Mouse (Mus musculus): Measurements from ENCODE around the gene Rsu1. TPM values are rescaled to one million over a fixed set of nuclear protein-coding genes. Genes with fewer than 3 reads are reported as not detected.
"Not testable (repeated sequence)": the region's sequence is repeated elsewhere in the genome, so short reads cannot be mapped to it uniquely, and the experiment has no call there.

Rsu1 gene
- polyA plus RNA-seq, 1 experiment = 35.2 TPM

DNA sequence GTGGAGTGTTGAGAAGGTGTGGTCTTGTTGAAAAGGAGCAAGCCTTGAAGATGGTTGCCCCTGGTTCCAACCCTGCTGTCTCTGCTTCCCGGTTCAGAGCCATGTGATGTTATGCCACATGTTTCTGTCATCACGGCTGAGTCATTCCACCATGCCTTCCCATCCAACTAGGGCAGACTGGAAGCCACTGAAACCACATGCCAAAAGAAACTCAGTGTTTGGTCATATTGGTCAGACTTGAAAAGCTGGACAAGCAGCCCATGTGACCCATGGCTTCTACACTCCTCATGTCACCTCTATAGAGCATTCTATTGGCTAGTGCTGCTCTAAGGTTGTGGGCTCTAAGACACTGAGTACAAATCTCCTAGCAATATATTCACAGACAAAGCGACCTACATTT lies 41.5 kb downstream of the Rsu1 start:
- WGBS = 88% methylated on average over 3 of the region's 3 CpGs
- no peak for DNase-seq (ENCODE audit: low read depth, low spot score)

DNA sequence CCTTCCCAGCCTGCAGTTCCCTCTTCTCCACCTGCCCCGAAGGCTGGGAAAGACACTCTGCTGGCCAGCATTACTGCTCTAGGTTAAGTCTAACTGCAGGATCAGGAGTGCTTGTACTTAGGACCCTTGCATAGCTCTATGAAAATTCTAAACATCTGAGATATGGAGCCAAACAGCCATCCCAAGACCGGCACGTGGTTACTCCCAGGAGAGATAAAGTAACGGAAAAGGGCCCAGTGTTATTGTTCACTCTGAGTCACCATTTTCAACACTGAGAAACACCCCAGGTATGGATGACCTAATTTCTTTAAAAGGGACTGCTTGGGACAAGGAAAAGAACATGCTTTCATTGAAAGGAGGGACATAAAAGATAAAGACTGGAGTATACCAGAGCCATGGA lies 45.2 kb downstream of the Rsu1 start:
- DNase-seq (ENCODE audit: low read depth, low spot score) = no peak
- WGBS = 81% methylated on average over 4 of the region's 4 CpGs

DNA sequence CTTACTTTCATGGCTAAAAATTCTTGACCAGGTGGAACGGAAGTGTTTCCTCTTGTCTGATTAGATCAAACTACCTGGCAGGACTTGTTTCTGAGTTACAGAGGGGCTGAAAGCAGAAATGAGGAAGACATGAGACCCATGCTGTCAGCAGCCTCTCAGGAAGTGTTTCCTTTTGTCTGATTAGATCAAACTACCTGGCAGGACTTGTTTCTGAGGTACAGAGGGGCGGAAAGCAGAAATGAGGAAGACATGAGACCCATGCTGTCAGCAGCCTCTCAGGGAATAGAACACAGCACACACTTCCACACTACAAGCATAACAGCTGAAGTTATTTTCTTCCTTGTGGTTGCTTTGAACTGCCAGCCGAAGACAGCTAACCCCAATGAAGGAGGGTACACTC lies 46.7 kb downstream of the Rsu1 start:
- no peak for DNase-seq (ENCODE audit: low read depth, low spot score)
- WGBS = 86% methylated on average over 3 of the region's 3 CpGs

DNA sequence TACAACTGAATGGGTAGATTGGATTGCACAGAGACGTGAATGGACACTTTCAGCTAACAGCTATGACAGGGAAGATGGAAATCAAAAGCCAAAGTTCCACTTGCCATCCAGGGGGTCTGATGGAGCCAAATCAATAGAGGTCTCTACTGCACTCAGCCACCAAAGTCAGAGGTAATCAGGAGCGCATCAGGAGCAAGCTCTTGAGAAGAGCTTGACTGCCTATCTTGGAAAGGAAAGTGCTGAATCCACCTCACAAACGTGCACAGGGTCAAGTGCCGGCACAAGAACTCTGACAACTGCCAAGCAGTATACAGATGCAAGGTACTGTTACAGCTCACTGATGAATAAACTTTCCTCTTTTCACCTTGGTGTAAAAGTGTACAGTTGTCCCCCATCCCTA lies 47.8 kb downstream of the Rsu1 start:
- no peak for DNase-seq (ENCODE audit: low read depth, low spot score)
- WGBS = 85% methylated on average over 4 of the region's 4 CpGs

DNA sequence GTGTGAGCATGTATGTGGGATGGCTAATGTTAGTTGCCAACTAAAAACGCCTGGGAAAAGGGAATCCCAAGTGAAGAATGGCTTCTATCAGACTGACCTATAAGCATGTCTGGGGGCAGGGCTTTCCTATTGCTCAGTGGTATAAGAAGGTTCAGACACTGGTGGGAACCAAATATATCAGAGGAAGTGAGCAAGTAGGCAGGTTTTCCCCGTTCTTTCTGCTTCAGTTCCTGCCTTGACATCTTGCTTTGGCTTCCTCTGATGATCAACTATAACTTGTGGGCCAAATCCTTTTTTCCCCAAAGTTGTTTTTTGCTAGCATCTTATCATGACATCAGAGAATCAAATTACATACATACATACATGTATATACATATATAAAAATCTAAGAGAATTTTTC lies 51.1 kb downstream of the Rsu1 start:
- DNase-seq (ENCODE audit: low read depth, low spot score) = no peak
- 79% methylated on average over 2 of the region's 2 CpGs for WGBS

DNA sequence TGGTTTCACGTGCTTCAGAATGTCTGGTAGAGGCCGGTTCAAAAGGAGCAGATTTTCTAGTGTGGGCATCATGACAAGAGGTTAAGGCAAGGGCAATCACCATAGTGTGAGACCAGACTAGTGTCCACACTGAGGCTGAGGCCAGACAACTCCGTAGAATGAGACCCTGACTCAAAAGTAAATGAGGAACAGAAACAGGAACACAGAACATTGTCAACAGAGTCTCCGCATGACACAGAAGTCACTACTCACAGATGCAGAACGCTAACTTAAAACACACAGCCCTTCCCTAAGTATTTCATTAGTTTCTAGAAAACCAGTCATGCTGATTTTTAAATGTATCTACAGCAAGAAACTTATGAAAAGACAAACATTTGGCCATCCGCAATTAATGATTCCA lies 53.1 kb downstream of the Rsu1 start:
- DNase-seq (ENCODE audit: low read depth, low spot score) = no peak
- WGBS = 83% methylated on average over 6 of the region's 6 CpGs

DNA sequence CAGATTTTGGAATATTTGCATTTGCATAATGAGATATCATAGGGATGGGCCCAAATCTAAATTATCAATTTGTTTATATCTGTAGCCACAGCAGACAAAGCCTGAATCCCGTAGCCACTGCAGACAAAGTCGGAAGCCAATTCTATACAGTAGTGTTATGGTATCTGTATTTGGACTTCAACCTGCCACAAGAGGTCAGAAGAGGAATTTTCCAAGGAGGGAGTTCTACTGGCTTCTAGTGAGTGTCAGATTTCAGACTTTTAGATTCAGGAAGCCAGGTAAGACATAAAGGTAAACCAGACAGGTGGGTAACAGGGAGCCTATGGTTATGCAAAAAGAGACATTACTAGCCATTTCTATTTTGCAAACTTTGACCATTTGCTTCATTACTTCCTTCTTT lies 64.4 kb downstream of the Rsu1 start:
- DNase-seq (ENCODE audit: low read depth, low spot score) = no peak
- WGBS = 84% methylated on average over 2 of the region's 2 CpGs

DNA sequence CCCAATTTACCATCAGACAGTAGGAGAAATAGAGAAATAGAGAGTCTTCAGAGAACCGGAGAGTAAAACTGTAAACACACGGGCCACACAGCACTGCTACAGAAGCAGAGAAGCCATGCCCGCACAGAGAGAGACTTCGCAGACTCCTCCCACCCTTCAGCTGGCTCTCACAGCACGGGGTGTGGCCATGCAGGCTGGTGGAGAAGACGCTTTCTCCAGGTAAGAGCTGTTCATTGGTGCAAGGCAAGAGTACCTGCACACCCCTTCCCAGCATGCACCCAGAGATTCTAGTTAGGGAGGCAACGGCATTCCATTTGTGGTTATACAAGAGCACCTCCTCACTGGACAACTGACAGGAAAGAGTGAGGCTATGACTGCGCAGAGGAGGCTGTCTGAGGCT lies 64.8 kb downstream of the Rsu1 start:
- WGBS = 42% methylated on average over 8 of the region's 8 CpGs
- no peak for DNase-seq (ENCODE audit: low read depth, low spot score)

DNA sequence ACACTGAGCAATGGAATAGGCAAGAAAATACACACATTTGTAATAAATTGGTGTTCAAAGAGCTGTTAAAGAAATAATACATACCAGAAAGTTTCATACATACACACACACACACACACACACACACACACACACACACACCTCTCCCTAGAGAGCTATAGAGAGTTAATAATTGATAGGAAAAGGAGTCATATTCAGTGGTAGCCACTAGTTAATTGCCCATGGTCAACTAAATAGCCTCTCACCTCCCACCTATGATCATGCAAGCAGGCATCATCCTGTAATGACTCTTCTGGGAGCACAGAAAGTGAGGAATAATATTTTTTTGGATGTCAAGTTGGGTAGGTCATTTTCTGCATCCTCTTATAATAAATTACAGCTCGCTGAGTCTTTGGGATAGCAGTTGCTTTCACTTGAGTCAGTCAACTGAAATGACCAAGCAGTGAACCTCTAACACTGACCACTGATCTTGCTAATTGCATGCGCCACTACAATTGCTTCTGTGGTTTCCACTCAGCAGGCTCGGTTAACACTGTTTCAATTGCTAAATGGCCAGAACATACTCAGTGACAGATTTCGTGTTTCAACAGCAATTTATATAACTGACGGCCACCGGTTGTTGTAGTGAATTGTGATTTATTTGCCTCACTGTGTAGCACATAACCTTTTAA lies 68.3 kb downstream of the Rsu1 start:
- no peak for DNase-seq (ENCODE audit: low read depth, low spot score)
- 87% methylated on average over 6 of the region's 6 CpGs for WGBS

DNA sequence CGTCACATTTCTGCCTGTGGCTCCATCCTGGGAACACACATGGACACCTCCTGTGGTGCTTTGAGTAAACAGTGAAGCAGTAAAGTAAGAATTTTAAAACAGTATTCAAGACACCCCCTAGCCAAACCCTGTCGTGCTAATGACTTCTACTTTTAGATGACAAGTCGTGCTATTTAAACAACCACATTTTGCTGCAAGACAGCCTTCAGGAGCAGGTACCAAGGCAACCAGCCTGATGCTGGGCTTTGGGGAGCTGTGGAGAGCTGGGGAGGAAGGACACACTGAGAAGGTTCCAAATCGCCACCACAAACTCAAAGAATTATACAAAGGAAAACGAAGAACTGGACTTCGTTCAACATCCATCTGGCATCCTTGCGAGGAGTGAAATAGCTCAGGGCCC lies 71.5 kb downstream of the Rsu1 start:
- no peak for DNase-seq (ENCODE audit: low read depth, low spot score)
- WGBS = 68% methylated on average over 7 of the region's 7 CpGs

DNA sequence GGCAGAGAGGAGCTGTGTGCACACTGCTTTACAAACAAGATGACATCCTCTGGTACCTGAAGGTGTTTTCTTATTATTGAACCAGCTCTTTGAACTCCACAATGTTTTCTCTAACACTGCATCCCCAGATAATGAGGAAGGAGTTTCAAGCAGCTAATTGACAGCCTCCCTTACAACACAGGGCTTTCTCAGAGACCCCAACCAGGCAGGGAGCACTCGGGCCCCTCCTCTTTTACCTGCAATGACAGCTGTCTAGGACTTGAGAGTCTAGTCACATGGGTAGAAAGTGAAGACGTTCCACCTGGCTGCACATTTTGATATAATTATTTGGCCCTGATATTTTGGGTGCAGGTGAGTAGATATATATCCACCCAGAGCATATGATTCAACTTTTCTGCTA lies 72.2 kb downstream of the Rsu1 start:
- no peak for DNase-seq (ENCODE audit: low read depth, low spot score)
- 46% methylated on average over 2 of the region's 2 CpGs for WGBS

DNA sequence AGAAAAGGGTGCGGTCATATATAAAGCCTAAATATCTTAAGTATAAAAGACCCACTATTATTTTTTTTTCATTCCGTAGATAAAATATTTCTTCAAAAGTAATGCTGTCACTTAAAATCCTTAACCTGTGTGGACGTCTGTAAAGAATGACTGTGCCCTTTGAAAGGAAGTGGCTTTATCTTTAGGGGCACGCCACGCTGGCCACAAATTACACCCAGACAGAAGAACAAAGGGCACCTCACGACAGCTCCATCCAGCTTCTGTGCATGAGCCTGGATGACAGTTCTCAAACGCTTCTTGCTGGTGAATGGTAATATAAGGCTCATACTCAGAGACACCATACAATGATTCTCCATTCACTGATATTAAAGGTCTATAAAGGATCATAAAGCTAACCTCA lies 75.7 kb downstream of the Rsu1 start:
- 67% methylated on average over 7 of the region's 7 CpGs for WGBS
- DNase-seq (ENCODE audit: low read depth, low spot score) = no peak

DNA sequence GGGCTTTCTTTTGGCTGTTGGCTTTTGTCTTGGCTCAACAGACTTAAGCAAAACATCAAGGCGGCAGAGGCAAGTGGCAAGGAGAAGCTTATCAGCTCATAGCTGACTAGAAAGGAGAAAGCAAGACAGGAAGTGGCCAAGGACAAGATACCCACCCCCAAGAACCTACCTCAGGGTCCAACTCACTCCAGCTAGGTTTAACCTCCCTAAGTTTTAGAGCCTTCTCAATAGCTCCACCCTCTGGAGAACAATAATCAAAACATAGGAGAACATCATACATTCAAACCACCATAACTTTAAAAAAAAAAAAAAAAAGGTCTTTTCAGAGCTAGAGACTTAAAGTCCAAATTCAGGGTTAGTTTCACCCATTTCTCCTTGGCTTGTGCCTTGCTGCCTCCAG lies 79.1 kb downstream of the Rsu1 start:
- DNase-seq (ENCODE audit: low read depth, low spot score) = no peak
- WGBS = 81% methylated on average over 1 of the region's 1 CpGs

DNA sequence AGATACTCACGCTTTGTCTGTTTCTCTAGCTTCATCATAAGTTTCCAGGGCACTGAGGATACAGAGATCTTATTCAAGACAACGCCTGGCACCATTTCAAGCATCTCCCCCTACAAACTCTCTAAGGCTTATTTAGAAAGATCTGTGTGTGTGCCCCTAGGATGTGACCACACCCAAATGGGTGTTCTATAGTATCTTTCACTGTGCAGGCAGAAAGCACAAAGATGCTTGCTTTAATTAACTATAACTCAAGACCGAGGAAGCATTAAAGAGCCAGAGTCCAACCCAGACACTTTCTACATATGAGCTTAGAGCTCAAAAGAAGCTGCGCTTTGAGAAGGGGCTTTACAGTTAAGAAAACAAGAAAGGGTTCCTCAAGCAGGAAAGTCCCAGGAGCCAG lies 80.4 kb downstream of the Rsu1 start:
- DNase-seq (ENCODE audit: low read depth, low spot score) = no peak
- 96% methylated on average over 4 of the region's 4 CpGs for WGBS

DNA sequence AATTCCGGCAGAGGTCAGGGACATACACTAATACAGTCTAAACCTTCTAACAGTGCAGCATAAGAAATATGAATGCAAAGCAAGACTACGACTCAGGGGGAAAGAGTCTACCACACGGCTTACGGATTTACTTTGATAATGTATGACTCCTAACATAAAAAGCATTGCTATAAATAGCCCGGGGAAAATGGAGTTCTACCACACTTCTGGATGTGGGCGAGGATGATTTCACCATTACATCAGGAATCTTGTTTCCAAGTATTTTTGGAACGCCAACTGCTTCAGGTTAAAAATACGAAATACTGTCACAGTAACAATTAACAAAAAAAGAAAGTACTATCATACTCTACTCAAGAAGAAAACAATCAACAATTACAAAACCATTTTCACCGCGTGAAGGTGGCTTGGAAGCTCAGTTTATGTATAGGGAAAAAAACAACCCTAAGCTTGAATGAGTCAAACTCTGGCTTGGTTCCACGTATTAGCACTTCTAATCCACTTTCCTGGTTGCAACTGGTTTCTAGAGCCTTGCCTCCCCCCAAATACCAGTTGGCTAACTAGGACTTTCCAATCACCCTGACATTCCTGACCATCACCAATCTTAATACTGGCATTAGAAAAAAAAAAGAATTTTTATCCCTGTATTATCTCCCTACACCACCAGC lies 82.3 kb downstream of the Rsu1 start:
- 79% methylated on average over 11 of the region's 11 CpGs for WGBS
- DNase-seq (ENCODE audit: low read depth, low spot score) = no peak

DNA sequence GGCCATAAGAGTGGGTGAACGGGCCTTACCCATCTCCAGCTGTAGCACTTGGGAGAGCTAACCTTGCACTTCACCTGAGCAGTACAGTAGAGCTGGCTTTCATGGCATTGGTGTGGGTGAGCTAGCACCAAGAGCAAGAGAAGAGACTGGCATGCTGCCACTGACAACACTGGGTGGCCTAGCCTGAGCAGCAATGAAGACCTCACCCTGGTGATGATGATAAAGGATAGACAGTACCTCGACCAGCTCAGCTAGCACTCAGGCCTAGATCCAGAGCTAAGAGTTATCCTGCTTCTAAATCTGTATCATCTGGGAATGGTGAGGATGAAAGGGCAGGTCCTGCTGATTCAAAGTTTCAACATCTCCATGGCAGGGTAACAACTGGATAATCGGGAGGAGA lies 88.1 kb downstream of the Rsu1 start:
- WGBS = 88% methylated on average over 3 of the region's 3 CpGs

DNA sequence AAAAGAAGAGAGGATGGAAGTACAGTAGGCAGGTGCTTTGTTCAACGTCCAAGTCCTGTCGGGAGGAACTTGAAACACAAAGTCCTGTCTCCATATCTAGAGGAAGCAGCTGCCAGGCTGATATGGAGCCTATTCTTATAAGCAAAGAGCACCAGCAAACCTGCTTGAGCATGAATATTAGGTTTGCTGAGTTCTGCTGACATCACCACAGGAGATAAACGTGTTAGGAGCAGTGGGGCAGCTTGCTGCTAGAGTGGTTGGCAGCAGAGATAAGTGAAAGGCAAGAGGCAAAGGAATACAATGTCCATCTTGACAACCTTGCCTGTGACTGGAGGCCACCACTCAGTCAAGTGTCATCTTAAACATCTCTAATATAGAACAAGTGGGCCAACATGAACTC lies 89.3 kb downstream of the Rsu1 start:
- 71% methylated on average over 1 of the region's 3 CpGs for WGBS
- not testable (repeated sequence) for DNase-seq (ENCODE audit: low read depth, low spot score)

More for the DNA sequence above, 88.1 kb downstream of the Rsu1 start:
- DNase-seq (ENCODE audit: low read depth, low spot score) = no peak

DNA sequence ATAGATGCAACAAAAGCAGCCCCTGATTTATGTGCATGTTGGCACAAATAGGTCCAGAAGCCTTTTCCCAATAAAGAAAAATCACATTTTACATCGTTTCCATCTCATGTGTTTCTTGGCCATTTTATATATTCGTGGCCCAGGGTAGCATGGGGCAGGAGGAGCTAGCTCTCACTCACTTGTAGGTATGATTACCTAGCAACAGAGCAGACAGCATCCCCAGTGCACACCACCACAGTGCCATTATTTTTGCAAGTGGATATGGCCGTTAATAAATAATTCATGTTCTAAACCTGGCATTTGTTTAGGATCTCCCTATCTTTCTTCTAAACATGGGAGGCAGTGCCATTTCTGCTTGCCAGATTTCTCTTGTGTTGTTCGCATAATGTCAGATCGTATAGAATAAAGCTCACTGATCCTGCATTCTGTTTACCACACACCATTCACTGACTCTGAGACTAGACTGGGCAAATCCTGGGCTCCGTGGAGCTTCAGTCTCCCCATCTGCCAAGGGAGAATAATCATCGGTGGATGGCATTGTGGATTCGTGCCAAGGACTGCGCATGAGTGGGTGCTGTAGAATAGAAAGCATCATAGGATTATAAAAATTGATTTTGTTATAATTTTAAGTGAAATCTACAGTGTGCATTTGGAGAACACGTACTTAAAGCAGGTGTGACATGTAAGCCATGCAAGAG lies 93.4 kb downstream of the Rsu1 start:
- WGBS = 88% methylated on average over 10 of the region's 10 CpGs

DNA sequence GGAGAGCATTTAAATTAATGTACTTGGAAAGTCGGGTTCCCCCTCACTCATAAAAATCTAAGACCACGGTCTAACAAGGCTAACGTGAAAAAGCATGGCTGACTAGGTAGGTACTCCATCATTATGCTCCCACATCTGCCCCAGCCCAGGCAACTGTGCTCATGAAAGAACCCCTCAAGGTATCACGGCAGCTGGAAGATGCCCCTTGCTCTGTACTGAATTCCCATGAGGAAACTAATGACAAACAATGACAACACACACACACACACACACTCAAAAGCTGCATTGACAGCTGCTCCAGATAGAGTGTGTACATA lies 95.0 kb downstream of the Rsu1 start:
- 88% methylated on average over 4 of the region's 4 CpGs for WGBS

More for the DNA sequence above, 93.4 kb downstream of the Rsu1 start:
- no peak for DNase-seq (ENCODE audit: low read depth, low spot score)

DNA sequence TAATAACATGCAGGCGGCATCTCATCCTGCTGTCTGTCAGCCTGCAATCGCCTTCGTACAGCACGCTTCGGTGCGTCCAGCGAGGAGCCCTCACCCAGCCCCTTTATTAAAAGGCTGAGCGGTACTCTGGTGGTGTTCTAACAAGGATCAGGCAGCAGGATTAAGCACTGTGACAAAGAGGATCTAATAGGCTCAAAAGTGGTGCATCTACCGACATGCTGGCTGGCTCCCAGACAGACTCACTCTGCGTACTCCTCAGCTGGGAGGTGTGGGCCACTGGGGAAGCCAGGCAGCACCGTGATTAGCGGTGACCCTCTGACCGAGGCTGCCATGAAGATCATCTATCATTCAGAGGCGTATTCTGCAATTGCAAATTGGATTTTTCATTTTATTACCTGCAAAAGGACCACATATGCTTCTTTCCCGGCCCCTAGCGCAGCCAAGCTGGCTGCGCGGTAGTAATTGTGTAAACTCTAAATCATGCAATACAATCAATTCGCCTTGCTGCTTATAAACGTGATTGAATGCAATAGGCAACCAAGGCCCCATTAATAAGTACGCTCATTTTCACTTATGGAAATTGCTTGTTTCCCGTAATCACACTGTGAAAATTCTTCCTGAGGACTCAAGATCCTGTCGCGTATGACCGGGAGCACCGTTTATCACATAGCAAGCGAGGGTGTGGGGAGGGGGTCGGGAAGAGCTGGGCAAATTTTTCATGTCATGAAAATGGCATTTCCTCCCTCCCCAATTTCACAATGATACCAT lies 95.5 kb downstream of the Rsu1 start:
- 87% methylated on average over 28 of the region's 28 CpGs for WGBS
- DNase-seq (ENCODE audit: low read depth, low spot score) = no peak

More for the DNA sequence above, 95.0 kb downstream of the Rsu1 start:
- no peak for DNase-seq (ENCODE audit: low read depth, low spot score)

DNA sequence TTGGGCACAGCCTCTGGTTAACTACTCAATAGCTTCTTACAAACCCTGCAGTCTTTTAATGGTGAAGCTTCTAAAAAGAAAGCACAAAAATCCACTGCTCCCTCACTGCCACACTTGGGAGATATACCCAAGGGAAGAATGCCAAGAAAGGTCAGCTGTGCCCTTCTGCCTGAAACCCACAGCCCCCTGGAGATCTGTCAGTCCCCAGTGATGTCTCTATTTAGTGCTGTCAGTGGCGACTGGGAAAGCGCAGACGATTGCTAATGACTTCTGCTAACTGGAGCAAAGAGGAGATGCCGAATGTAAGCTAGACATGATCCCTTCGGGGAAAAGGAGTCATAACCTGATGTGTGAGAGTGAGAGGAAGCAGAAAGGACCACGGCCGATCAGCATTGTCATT lies 96.8 kb downstream of the Rsu1 start:
- no peak for DNase-seq (ENCODE audit: low read depth, low spot score)
- WGBS = 90% methylated on average over 7 of the region's 7 CpGs
